Mouse (Mus musculus) cerebellum, postnatal 14 days (tissue): ENCODE measurements around the gene Cdc20.

ENCODE experiments used
- DNase-seq, 2 experiments: peaks; one replicate each; pipeline ENCODE4 v3.0.0; 2021; ENCODE audit warnings: mixed read lengths in 2 of 2

The Cdc20 gene

GRCm38 (mm10) chr4:118417112-118417797 lies 19.9 kb downstream of the Cdc20 start:
- DNase-seq: no peak

- no peak for DNase-seq
These were observed 20.8 kb downstream of the Cdc20 start for GRCm38 (mm10) chr4:118416329-118416728.

- no peak for DNase-seq
These were observed 21.4 kb downstream of the Cdc20 start for GRCm38 (mm10) chr4:118415779-118416178.

GRCm38 (mm10) chr4:118413553-118413952 lies 23.6 kb downstream of the Cdc20 start:
- peak; percentile 49 to 50 for DNase-seq

- no peak for DNase-seq
These were observed 26.3 kb downstream of the Cdc20 start for GRCm38 (mm10) chr4:118410871-118411270.

GRCm38 (mm10) chr4:118409142-118409900 lies 27.8 kb downstream of the Cdc20 start, which contains the start of the genes Szt2 and Med8:
TSS of gene Szt2 (minus strand) at chr4:118409273.
TSS of gene Med8 (plus strand) at chr4:118409337.
- peak; percentile 90 for DNase-seq

- no peak for DNase-seq
These were observed 34.5 kb downstream of the Cdc20 start for GRCm38 (mm10) chr4:118402701-118403100.

GRCm38 (mm10) chr4:118401918-118402317 lies 35.2 kb downstream of the Cdc20 start:
- DNase-seq: no peak

- DNase-seq: no peak
These were observed 35.7 kb downstream of the Cdc20 start for GRCm38 (mm10) chr4:118401421-118401820.

- DNase-seq: no peak
These were observed 38.8 kb downstream of the Cdc20 start for GRCm38 (mm10) chr4:118398400-118398799.

- DNase-seq: no peak
These were observed 40.7 kb downstream of the Cdc20 start for GRCm38 (mm10) chr4:118396433-118396832.

- DNase-seq: no peak
These were observed 41.9 kb downstream of the Cdc20 start for GRCm38 (mm10) chr4:118395289-118395688.

- no peak for DNase-seq
These were observed 42.6 kb downstream of the Cdc20 start for GRCm38 (mm10) chr4:118394505-118394904.

GRCm38 (mm10) chr4:118390146-118390545 lies 47.0 kb downstream of the Cdc20 start:
- DNase-seq: no peak

- no peak for DNase-seq
These were observed 49.8 kb downstream of the Cdc20 start for GRCm38 (mm10) chr4:118387316-118387715.

- DNase-seq: no peak
These were observed 53.9 kb downstream of the Cdc20 start for GRCm38 (mm10) chr4:118383271-118383670.
